Mouse (Mus musculus): ENCODE measurements at regions not wholly inside any gene's neighbourhood (a gene's known extent, or its start where the extent isn't known, plus 50 kb on each side); places are given as distances from the start of the nearest gene placed in this dataset.

GRCm38 (mm10) chr4:82200306-82200705 lies 505.2 kb downstream of the Nfib start:
- TF ChIP-seq MEF2A (IDR thresholded peaks at IDR 0.05; ENCODE audit: extremely low read depth, insufficient replicate concordance, low read depth, low read length, poor library complexity, severe bottlenecking): no peak
- no peak for TF ChIP-seq TCF12 (IDR thresholded peaks at IDR 0.05; ENCODE audit: low read depth, low read length)
- no peak for TF ChIP-seq MAFK (IDR thresholded peaks at IDR 0.05; ENCODE audit: borderline replicate concordance, low read depth, low read length)
- TF ChIP-seq MAZ (IDR thresholded peaks at IDR 0.05; ENCODE audit: low read depth, low read length): no peak
- no peak for TF ChIP-seq TBP (IDR thresholded peaks at IDR 0.05; ENCODE audit: low read depth, low read length)
- TF ChIP-seq UBTF (IDR thresholded peaks at IDR 0.05; ENCODE audit: borderline replicate concordance, insufficient read depth, low read depth, low read length): no peak
- TF ChIP-seq ZC3H11A (IDR thresholded peaks at IDR 0.05; ENCODE audit: low read depth, low read length): no peak
- no peak for TF ChIP-seq POLR2AphosphoS5 (IDR thresholded peaks at IDR 0.05; ENCODE audit: borderline replicate concordance, low read depth, low read length)
- no peak for TF ChIP-seq ZMIZ1 (IDR thresholded peaks at IDR 0.05; ENCODE audit: low read depth, low read length)
- no peak for TF ChIP-seq EP300 (IDR thresholded peaks at IDR 0.05; ENCODE audit: low read depth in 1 of 2, low read length in 2 of 2)
- no peak for TF ChIP-seq JUND (IDR thresholded peaks at IDR 0.05; ENCODE audit: low read depth, low read length)
- no peak for TF ChIP-seq USF1 (IDR thresholded peaks at IDR 0.05; ENCODE audit: low read depth, low read length)
- no peak for TF ChIP-seq USF2 (IDR thresholded peaks at IDR 0.05; ENCODE audit: borderline replicate concordance in 1 of 2, insufficient read depth in 1 of 2, low read depth in 1 of 2, low read length in 2 of 2)
- TF ChIP-seq GATA1 (IDR thresholded peaks at IDR 0.05; ENCODE audit: low read depth, low read length): no peak
- TF ChIP-seq MYC (IDR thresholded peaks at IDR 0.05; ENCODE audit: low read depth, low read length): no peak
- TF ChIP-seq MYB (IDR thresholded peaks at IDR 0.05; ENCODE audit: low read depth, low read length): no peak
- TF ChIP-seq MAX (IDR thresholded peaks at IDR 0.05; ENCODE audit: low read length): no peak
- no peak for TF ChIP-seq ZNF384 (IDR thresholded peaks at IDR 0.05; ENCODE audit: low read depth, low read length)
- no peak for TF ChIP-seq POLR2AphosphoS2 (IDR thresholded peaks at IDR 0.05; ENCODE audit: low read length)
- TF ChIP-seq RCOR1 (IDR thresholded peaks at IDR 0.05; ENCODE audit: low read depth, low read length): no peak
- H3K9me3 ChIP-seq (replicated peaks; ENCODE audit: insufficient read depth, low read length): no peaks in the 10 kb centered on the region

DNA sequence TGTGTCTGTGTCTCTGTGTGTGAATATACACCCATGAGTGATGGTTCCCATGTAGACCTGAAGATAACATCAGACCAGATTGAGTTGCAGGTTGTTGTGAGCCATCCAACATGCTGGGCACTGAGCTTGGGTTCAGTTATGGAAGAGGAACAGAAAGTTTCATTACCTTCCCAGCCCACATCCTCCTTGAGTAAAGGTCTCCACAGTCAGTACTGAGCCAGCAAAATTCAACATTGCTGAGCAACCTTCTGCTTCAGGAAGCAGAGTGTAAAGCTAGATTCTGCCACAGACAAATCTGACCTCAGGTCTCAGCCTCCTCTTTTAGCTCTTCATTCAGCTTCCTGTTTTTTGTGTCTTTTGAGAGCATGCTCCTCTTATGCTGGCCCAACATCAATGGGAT lies 506.4 kb downstream of the Nfib start:
- H3K79me2 ChIP-seq (ENCODE audit: control insufficient read depth, insufficient read depth, low read length, poor library complexity): no peaks in the 10 kb centered on the region
- no peaks in the 10 kb centered on the region for H3K9me3 ChIP-seq (replicated peaks; ENCODE audit: insufficient read depth, low read length)
- H3K27me3 ChIP-seq (ENCODE audit: control insufficient read depth in 1 of 2, insufficient read depth in 2 of 2, low read length in 2 of 2): no peaks in the 10 kb centered on the region
- H3K36me3 ChIP-seq (ENCODE audit: control insufficient read depth in 1 of 2, insufficient read depth in 2 of 2, low read length in 2 of 2): no peaks in the 10 kb centered on the region
- no peak overlapping the region for H3K9ac ChIP-seq (ENCODE audit: control insufficient read depth, low read depth, low read length, poor library complexity, severe bottlenecking)
- no peak for TF ChIP-seq KAT2A (conservative IDR thresholded peaks at IDR 0.05; ENCODE audit: low read depth, low read length)
- no peak for TF ChIP-seq ZMIZ1 (IDR thresholded peaks at IDR 0.05; ENCODE audit: low read depth, low read length)
- no peak for TF ChIP-seq MAFK (IDR thresholded peaks at IDR 0.05; ENCODE audit: borderline replicate concordance, low read depth, low read length)
- TF ChIP-seq BHLHE40 (IDR thresholded peaks at IDR 0.05; ENCODE audit: borderline replicate concordance, low read depth, low read length): no peak
- no peak for TF ChIP-seq ZKSCAN1 (IDR thresholded peaks at IDR 0.05; ENCODE audit: low read depth, low read length)
- H3K27ac ChIP-seq (ENCODE audit: control insufficient read depth, low read depth, low read length): no peak overlapping the region
- H3K4me1 ChIP-seq (ENCODE audit: control insufficient read depth in 1 of 2, insufficient read depth in 2 of 2, low read length in 2 of 2): no peaks in the 10 kb centered on the region
- no peak overlapping the region for H3K4me3 ChIP-seq (ENCODE audit: control insufficient read depth in 1 of 2, insufficient read depth in 1 of 2, low read depth in 2 of 2, low read length in 2 of 2)
- DNase-seq (ENCODE audit: low read depth, low spot score): no peak

More at GRCm38 (mm10) chr4:82200306-82200705, 505.2 kb downstream of the Nfib start:
- H3K4me3 ChIP-seq (ENCODE audit: control insufficient read depth in 1 of 2, insufficient read depth in 1 of 2, low read depth in 2 of 2, low read length in 2 of 2): no peak overlapping the region
- no peaks in the 10 kb centered on the region for H3K27me3 ChIP-seq (ENCODE audit: control insufficient read depth in 1 of 2, insufficient read depth in 2 of 2, low read length in 2 of 2)
- H3K4me1 ChIP-seq (ENCODE audit: control insufficient read depth in 1 of 2, insufficient read depth in 2 of 2, low read length in 2 of 2): no peaks in the 10 kb centered on the region
- H3K36me3 ChIP-seq (ENCODE audit: control insufficient read depth in 1 of 2, insufficient read depth in 2 of 2, low read length in 2 of 2): no peaks in the 10 kb centered on the region
- DNase-seq (ENCODE audit: low read depth, low spot score): no peak
- no peak overlapping the region for H3K27ac ChIP-seq (ENCODE audit: control insufficient read depth, low read depth, low read length)
- H3K9ac ChIP-seq (ENCODE audit: control insufficient read depth, low read depth, low read length, poor library complexity, severe bottlenecking): no peak overlapping the region
- no peaks in the 10 kb centered on the region for H3K79me2 ChIP-seq (ENCODE audit: control insufficient read depth, insufficient read depth, low read length, poor library complexity)

All from MEL (cell line).